Mouse (Mus musculus) gastrocnemius, adult 2 months (tissue): Measurements from ENCODE around the gene Prdm10. TPM values are rescaled to one million over a fixed set of nuclear protein-coding genes. Genes with fewer than 3 reads are reported as not detected.
A peak's percentile ranks its signal among the peaks of the same experiment; 100 is the strongest.

Source experiments
- DNase-seq: peaks from one replicate; pipeline ENCODE4 v3.0.0; 2022
- H3K27ac ChIP-seq: fragments of 200-600 bp; 2 replicates; pipeline ENCODE4 v1.8.1; 2022; ENCODE audit warnings: mild to moderate bottlenecking
- H3K4me3 ChIP-seq: fragments of 200-600 bp; 2 replicates; pipeline ENCODE4 v1.8.1; 2022; ENCODE audit warnings: mild to moderate bottlenecking, moderate library complexity
- CTCF ChIP-seq: fragments of 200-600 bp; IDR thresholded peaks from 2 replicates; pipeline ENCODE4 v1.8.1; 2022; ENCODE audit warnings: antibody characterized with exemption, mild to moderate bottlenecking, moderate library complexity
- intact Hi-C: fragments of 180-260 bp; cut with DNase I; formaldehyde crosslinking; loops from one replicate; pipeline ENCODE4 v1.15.1; 2025
- total RNA-seq, 2 experiments: library from RNA; stranded (reverse); gene quantifications; 2 replicates each; pipeline ENCODE4 v1.2.3; 2021

Gene Prdm10
- total RNA-seq, 2 experiments from 2014 or later, result 4.4 to 4.8 TPM

DNA sequence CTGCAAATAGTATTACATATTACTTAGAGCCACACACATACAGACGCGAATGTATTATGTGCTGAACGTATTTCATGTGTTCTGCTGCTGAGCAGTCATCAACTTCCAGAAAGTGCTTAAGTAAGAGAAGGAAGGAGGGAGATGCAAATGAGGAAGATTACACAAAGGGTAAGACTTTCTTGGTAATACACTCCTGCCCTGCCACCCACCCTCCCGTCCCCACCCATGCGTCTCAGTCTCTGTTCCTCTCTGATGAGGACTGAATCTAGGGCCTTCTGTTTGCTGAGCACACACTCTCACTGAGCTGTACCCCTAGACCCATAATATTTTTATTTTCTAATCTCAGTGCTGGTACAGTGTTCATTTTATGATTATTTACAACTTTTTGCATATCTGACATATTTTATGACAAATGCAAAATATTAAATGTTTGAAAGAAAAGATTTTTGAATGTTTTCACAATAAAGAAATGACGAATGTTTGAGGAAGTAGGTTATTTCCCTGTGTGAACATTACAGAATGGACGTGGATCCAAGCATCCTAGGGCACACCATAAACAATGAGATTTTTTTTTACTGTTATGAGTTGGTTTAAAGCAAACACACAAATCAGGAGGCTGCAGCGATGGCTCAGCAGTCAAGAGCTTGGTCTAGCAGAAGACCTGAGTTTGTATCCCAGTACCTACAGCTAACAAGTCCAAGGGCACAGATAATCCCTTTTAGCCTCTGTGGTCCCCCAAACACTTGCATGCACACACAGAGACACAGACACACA is 32.7 kb upstream of the Prdm10 start:
- no peak for TF ChIP-seq CTCF
- Histone ChIP-seq H3K4me3 (no peak overlapping the region), H3K27ac (no peak overlapping the region)
- intact Hi-C loops, result no loop called here
- DNase-seq, result no peak

DNA sequence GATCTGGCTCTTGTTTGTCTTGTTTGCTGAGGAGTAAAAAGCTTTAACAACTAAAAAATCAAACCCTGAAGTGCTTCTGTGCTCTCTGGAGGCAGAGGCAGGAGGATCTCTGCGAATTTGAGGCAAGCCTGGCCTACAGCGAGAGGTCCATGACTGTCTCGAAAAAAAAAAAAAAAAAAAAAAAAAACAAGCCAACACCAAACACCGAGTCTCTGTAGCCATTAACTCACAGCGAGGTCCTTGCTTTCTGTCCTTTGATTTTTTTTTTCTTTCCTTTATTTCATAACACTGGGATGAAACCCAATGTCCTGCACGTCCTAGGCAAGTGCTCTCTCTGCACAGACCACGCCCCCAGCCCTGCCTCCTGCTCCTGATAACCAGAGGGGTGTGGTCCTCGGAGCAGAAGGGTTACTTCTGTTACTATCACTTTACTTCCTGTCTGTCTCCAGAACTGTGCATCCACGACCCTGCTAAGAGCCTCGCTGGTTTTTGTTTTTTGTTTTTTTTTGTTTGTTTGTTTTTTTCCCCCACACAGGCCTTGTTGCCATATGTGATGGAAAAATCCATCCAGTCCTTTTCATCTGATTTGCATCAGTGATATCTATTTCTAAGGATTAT is 28.0 kb upstream of the Prdm10 start:
- H3K4me3 ChIP-seq, result no peak overlapping the region
- TF ChIP-seq CTCF, result no peak
- intact Hi-C loops, result no loop called here
- peak overlapping the region; percentile 79 for H3K27ac ChIP-seq
- peak; percentile 48 for DNase-seq

DNA sequence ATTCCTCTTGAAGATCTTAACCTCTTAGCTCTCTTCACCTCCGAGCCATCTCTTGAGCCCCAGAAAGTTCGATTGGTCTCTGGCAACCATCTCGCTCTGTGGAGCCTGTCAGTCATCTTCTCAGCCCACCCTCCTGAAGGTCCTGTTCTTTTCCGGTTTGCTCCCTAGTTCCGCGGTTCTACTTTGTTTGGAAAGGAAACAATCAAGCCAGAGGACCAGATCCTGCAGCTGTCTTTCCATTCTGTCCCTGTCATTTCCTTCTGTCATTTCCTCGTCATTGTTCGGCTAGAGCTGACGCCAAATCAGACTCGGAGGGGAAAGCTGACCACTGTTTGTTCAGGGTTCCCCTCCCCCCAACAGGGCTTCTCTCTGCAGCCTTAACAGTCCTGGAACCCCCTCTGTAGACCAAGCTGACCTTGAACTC is 27.0 kb upstream of the Prdm10 start:
- no peak for TF ChIP-seq CTCF
- Histone ChIP-seq H3K4me3 (peak overlapping the region; percentile 34), H3K27ac (peak overlapping the region; percentile 79)
- peak; percentile 37 for DNase-seq
- intact Hi-C loops, result no loop called here

- intact Hi-C loops, result no loop called here
- H3K4me3 ChIP-seq, result peak overlapping the region; percentile 34
- DNase-seq, result no peak
- TF ChIP-seq CTCF, result no peak
- peak overlapping the region; percentile 79 for H3K27ac ChIP-seq
Measured at GRCm38 (mm10) chr9:31253866-31254696, 26.3 kb upstream of the Prdm10 start.

- DNase-seq, result no peak
- H3K27ac ChIP-seq, result no peak overlapping the region
- TF ChIP-seq CTCF, result no peak
- intact Hi-C loops, result no loop called here
- no peak overlapping the region for H3K4me3 ChIP-seq
Measured at GRCm38 (mm10) chr9:31254697-31255004, 25.7 kb upstream of the Prdm10 start.

GRCm38 (mm10) chr9:31255953-31256352 is 24.4 kb upstream of the Prdm10 start:
- DNase-seq, result no peak
- Histone ChIP-seq H3K27ac (no peak overlapping the region), H3K4me3 (no peak overlapping the region)
- no peak for TF ChIP-seq CTCF
- intact Hi-C loops, result no loop called here

DNA sequence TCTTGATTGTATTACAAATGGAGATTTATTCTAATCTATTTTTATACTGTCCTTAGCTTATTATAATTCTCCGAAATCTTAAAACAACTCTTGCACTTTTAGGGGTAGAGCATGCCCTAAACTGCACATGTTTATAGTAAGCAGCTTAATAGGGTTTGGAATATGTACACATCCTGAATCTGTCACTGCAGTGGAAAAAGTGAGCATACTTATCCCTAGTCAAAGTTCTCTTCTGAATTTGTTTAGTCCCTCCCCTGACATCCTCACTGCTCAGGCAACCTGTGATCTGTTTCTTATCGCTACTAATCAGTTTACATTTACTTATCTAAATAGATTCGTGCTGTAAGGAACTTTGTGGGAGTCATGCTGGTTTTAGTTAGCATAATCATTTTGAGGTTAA is 22.1 kb upstream of the Prdm10 start:
- no peak overlapping the region for H3K27ac ChIP-seq
- no peak for DNase-seq
- intact Hi-C loops, result no loop called here
- no peak for TF ChIP-seq CTCF
- H3K4me3 ChIP-seq, result no peak overlapping the region

DNA sequence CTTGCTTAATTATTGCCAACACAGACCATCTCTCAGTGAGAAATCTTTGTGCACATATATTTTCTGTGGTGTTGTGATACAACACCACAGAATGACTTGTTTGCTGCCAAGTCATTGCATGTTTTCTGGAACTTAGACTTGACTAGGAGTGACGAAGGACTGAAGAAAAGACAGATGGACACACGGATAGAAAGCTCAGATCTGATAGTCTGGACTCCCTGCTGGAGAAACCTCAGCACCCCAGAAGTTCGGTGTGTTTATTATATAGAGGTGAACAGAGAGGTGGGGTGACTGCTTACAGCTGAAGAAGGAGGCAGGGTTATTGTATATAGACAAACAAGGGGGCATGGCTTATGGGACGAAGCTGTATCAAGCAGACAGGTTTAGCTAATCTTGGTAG is 20.1 kb upstream of the Prdm10 start:
- intact Hi-C loops, result no loop called here
- H3K4me3 ChIP-seq, result no peak overlapping the region
- H3K27ac ChIP-seq, result no peak overlapping the region
- DNase-seq, result no peak
- no peak for TF ChIP-seq CTCF

DNA sequence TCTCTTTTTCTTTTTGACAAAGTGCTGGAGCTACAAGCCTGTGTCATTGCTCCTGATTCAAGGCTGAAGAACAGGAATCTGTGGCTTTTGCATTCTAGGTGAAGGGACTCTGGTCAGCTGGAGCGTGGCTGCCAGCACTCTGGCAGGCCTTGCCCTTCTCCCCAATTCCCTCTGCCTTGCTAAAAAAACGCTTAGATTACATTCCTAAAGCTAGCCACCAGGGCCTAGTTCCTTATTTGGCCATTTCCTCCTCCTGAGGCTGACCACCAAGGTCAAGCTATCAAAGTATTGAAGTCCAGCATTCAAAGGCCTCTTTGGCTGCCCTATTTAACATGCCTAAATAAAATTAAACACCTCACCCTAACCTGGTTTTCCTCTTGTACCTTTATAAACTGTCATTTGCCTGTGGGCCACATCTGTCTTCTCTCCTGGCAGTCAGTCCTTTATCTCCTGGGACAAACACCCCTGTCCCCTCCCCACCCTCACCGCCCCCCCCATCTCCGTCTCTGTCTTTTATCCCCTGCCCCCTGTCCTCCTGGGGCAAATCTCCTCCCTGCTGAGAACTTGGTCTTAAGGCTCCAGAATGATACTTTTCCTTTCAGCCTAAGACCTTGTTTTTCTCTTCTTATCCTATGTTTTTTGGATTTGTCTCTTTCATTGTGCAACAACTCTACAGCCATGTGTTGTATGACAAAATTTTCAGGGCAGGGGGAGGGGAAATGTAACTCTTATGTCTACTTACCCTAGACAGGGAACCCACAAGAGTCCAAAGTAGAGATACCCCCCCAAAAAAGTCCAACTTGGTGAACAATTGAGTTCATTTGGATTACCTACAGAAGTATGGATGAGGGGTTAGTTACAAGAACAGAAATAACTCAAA is 17.9 kb upstream of the Prdm10 start:
- Histone ChIP-seq H3K27ac (no peak overlapping the region), H3K4me3 (no peak overlapping the region)
- intact Hi-C loops, result no loop called here
- TF ChIP-seq CTCF, result no peak
- no peak for DNase-seq

GRCm38 (mm10) chr9:31266013-31266659 is 14.2 kb upstream of the Prdm10 start:
- intact Hi-C loops, result no loop called here
- H3K27ac ChIP-seq, result no peak overlapping the region
- TF ChIP-seq CTCF, result no peak
- no peak for DNase-seq
- no peak overlapping the region for H3K4me3 ChIP-seq

- no peak for TF ChIP-seq CTCF
- no peak overlapping the region for H3K4me3 ChIP-seq
- DNase-seq, result no peak
- intact Hi-C loops, result no loop called here
- H3K27ac ChIP-seq, result no peak overlapping the region
Measured at GRCm38 (mm10) chr9:31271221-31272015, 8.9 kb upstream of the Prdm10 start.
